13 mouse cellular contexts compared by ENCODE assay signal in the genomic region with DNA sequence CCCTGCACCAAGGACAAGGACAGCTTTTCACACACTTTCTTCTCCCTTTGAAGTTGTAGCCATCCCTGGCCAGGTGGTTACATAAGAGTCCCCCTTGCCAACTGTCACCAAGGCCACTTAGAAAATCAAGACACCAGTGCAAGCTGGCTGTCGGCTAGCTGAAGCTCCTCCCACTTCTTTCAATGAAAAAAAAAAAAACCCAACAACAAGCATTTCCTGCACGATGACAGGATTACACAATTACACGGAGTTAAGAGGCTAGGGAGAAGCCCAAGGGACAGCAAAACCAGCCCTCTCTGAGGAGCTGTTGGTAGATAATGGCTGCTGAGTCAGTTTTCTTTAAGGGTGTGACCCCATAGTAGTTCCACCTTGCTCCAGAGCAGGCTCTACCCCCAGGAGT. TPM values are rescaled to one million over a fixed set of nuclear protein-coding genes. Genes with fewer than 3 reads are reported as not detected.
DNase-seq lines count a peak whose midpoint lies in the region; ATAC-seq and TF ChIP-seq lines count a peak whose summit lies in the region.
"Had no signal": no experiment of that assay in that cellular context is flagged by ENCODE, and none has a peak within 500 bp of the region (broad histone marks: within the 10 kb centered on the region; RNA-seq: fewer than 3 reads in every experiment).

No protein-coding gene starts in this region.

- H3K9me3 ChIP-seq in kidney, embryonic 16.5 days (ENCODE audit: low read length): no peaks in the 10 kb centered on the region
- H3K9me3 ChIP-seq in liver, embryonic 12.5 days (replicated peaks): no peaks in the 10 kb centered on the region
- H3K9me3 ChIP-seq in midbrain, embryonic 16.5 days (replicated peaks; ENCODE audit: control insufficient read depth, low read length, poor library complexity, severe bottlenecking): no peaks in the 10 kb centered on the region

- H3K36me3 ChIP-seq in kidney, embryonic 16.5 days (ENCODE audit: insufficient read depth, low read length): no peaks in the 10 kb centered on the region
- no peaks in the 10 kb centered on the region for H3K36me3 ChIP-seq in liver, embryonic 12.5 days
- no peaks in the 10 kb centered on the region for H3K36me3 ChIP-seq in testis, adult 2 months (ENCODE audit: control insufficient read depth, insufficient read depth, low read length)
- no peaks in the 10 kb centered on the region for H3K36me3 ChIP-seq in midbrain, embryonic 16.5 days (ENCODE audit: control insufficient read depth, insufficient read depth, low read length)

- H3K9ac ChIP-seq in kidney, embryonic 16.5 days (replicated peaks; ENCODE audit: low read length): no peak overlapping the region
- H3K9ac ChIP-seq in liver, embryonic 12.5 days: peak overlapping the region; percentile 7; the same call in 1 of the 2 replicates
- no peak overlapping the region for H3K9ac ChIP-seq in midbrain, embryonic 16.5 days (ENCODE audit: low read depth, low read length)

- no peak overlapping the region for H3K4me3 ChIP-seq in kidney, embryonic 16.5 days (ENCODE audit: low read length)
- H3K4me3 ChIP-seq in liver, embryonic 12.5 days: no peak overlapping the region
- H3K4me3 ChIP-seq in testis, adult 2 months (ENCODE audit: control insufficient read depth, low read depth, low read length): no peak overlapping the region
- no peak overlapping the region for H3K4me3 ChIP-seq in midbrain, embryonic 16.5 days (ENCODE audit: low read depth, low read length)

- DNase-seq in kidney, postnatal 36 days: peak; percentile 31 to 51
- DNase-seq in adrenal gland, postnatal 36 days: peak; percentile 71 to 72
- no peak for DNase-seq in embryo, embryonic 10 days (ENCODE audit: low spot score)
- no peak for DNase-seq in ovary, adult 18-20 months (ENCODE audit: low spot score)
- DNase-seq: right cerebral cortex, postnatal 25 days had no signal

- H3K27ac ChIP-seq in kidney, embryonic 16.5 days (ENCODE audit: low read length): no peak overlapping the region
- H3K27ac ChIP-seq in liver, embryonic 12.5 days: peak overlapping the region; percentile 66; the same call in 1 of the 2 replicates
- H3K27ac ChIP-seq in testis, adult 2 months (ENCODE audit: control insufficient read depth, insufficient read depth, low read depth, low read length): peak overlapping the region; percentile 73
- no peak overlapping the region for H3K27ac ChIP-seq in midbrain, embryonic 16.5 days (ENCODE audit: low read length)
- H3K27ac ChIP-seq: macrophage had no signal

- no peak for ATAC-seq in kidney, embryonic 16.5 days (ENCODE audit: low FRiP score, low TSS enrichment)
- ATAC-seq in liver, embryonic 12.5 days: peak; percentile 79
- no peak for ATAC-seq in midbrain, embryonic 16.5 days
- ATAC-seq: forebrain, embryonic 16.5 days; hindbrain, embryonic 16.5 days had no signal

- TF ChIP-seq CTCF in testis, adult 2 months (IDR thresholded peaks at IDR 0.05; ENCODE audit: control insufficient read depth, insufficient read depth, insufficient replicate concordance, low read depth, low read length): no peak

- H3K4me1 ChIP-seq in kidney, embryonic 16.5 days (ENCODE audit: insufficient read depth, low read length): no peaks in the 10 kb centered on the region
- H3K4me1 ChIP-seq in liver, embryonic 12.5 days: peaks cover 36% of the 10 kb centered on the region
- H3K4me1 ChIP-seq in testis, adult 2 months (ENCODE audit: control insufficient read depth, insufficient read depth, low read length): peaks cover 10% of the 10 kb centered on the region
- no peaks in the 10 kb centered on the region for H3K4me1 ChIP-seq in midbrain, embryonic 16.5 days (ENCODE audit: control insufficient read depth, insufficient read depth, low read length)

- WGBS in kidney, embryonic 16.5 days: 22% methylated on average over 3 of the region's 3 CpGs
- 3% methylated on average over 3 of the region's 3 CpGs for WGBS in liver, embryonic 12.5 days (ENCODE audit: insufficient replicate concordance)
- WGBS in midbrain, embryonic 16.5 days: 14% methylated on average over 3 of the region's 3 CpGs

- no peaks in the 10 kb centered on the region for H3K27me3 ChIP-seq in kidney, embryonic 16.5 days (ENCODE audit: insufficient read depth, low read length)
- no peaks in the 10 kb centered on the region; the same call in 1 of the 2 replicates for H3K27me3 ChIP-seq in liver, embryonic 12.5 days (replicated peaks)
- no peaks in the 10 kb centered on the region for H3K27me3 ChIP-seq in testis, adult 2 months (ENCODE audit: control insufficient read depth, insufficient read depth, low read length)
- no peaks in the 10 kb centered on the region for H3K27me3 ChIP-seq in midbrain, embryonic 16.5 days (ENCODE audit: control insufficient read depth, insufficient read depth, low read depth, low read length)

- TF ChIP-seq POLR2A in testis, adult 2 months (IDR thresholded peaks at IDR 0.05; ENCODE audit: control insufficient read depth, low read depth, low read length): no peak

- no peak overlapping the region for H3K4me2 ChIP-seq in kidney, embryonic 16.5 days (replicated peaks; ENCODE audit: low read depth, low read length)
- peak overlapping the region; percentile 39 for H3K4me2 ChIP-seq in liver, embryonic 12.5 days
- no peak overlapping the region for H3K4me2 ChIP-seq in midbrain, embryonic 16.5 days (ENCODE audit: low read length)
- H3K4me2 ChIP-seq: heart, embryonic 11.5 days had no signal

RNA-seq across cellular contexts. Expression of gene Med9, which starts 6.6 kb away (rescaled TPM):
- polyA plus RNA-seq in kidney, embryonic 16.5 days (2015; fragmentation: Nextera tagmentation; extraction: Ambion mirVana): 49.1 and 49.3 TPM in 2 replicates
- total RNA-seq in adrenal gland, postnatal 36 days (2021): 10 to 100 TPM; 28.8 to 33.1 TPM
- 29.5 and 30.1 TPM in 2 replicates for polyA plus RNA-seq in liver, embryonic 12.5 days (2016; fragmentation: Nextera tagmentation; extraction: Ambion mirVana)
- polyA plus RNA-seq in testis, adult 2 months (2012; rRNA removed): 74.5 and 78.5 TPM in 2 replicates
- polyA plus RNA-seq in midbrain, embryonic 16.5 days (2015; fragmentation: Nextera tagmentation; extraction: Ambion mirVana): 30.7 and 33.4 TPM in 2 replicates

RNA-seq across cellular contexts. Expression of gene Rasd1, which starts 23.4 kb away (rescaled TPM):
- 3.3 and 4.2 TPM in 2 replicates for polyA plus RNA-seq in kidney, embryonic 16.5 days (2015; fragmentation: Nextera tagmentation; extraction: Ambion mirVana)
- total RNA-seq in adrenal gland, postnatal 36 days (2021): 10 to 100 TPM; 29.1 to 43.5 TPM
- polyA plus RNA-seq in liver, embryonic 12.5 days (2016; fragmentation: Nextera tagmentation; extraction: Ambion mirVana): 0.97 and 1.2 TPM in 2 replicates
- 7.8 and 8.9 TPM in 2 replicates for polyA plus RNA-seq in testis, adult 2 months (2012; rRNA removed)
- polyA plus RNA-seq in midbrain, embryonic 16.5 days (2015; fragmentation: Nextera tagmentation; extraction: Ambion mirVana): 1.7 and 2.5 TPM in 2 replicates

Comparison
In these comparisons a context has a peak if more than half of its experiments do, and no peak if none do; other contexts are left out.
1. DNase-seq: peak in kidney, postnatal 36 days (2 of 2) and adrenal gland, postnatal 36 days (2 of 2); none in embryo, embryonic 10 days (single experiment) and ovary, adult 18-20 months (single experiment).
2. H3K27ac ChIP-seq: peak in liver, embryonic 12.5 days (single experiment) and testis, adult 2 months (single experiment); none in kidney, embryonic 16.5 days (single experiment) and midbrain, embryonic 16.5 days (single experiment).